Mouse (Mus musculus) lung, embryonic 16.5 days (tissue): ENCODE results near the gene Galnt18. TPM values are rescaled to one million over a fixed set of nuclear protein-coding genes. Genes with fewer than 3 reads are reported as not detected.
A peak's percentile ranks its signal among the peaks of the same experiment; 100 is the strongest.

Source experiments
- ATAC-seq: fragments of 200-750 bp; cut with Nextera tagmentation; 2 replicates; pipeline ENCODE4 v1.8.0; 2017; ENCODE audit warnings: low read depth, mild to moderate bottlenecking, moderate library complexity
- H3K27ac ChIP-seq: fragments of 300-500 bp; sonication (generic); 2 replicates; pipeline ENCODE4 v1.5.1; 2014; ENCODE audit warnings: mild to moderate bottlenecking, control low read depth, low read length
- H3K27me3 ChIP-seq: fragments of 300-500 bp; sonication (generic); 2 replicates; pipeline ENCODE4 v1.6.1; 2014; ENCODE audit warnings: low read depth, low read length, mixed read lengths; ENCODE audit not compliant: control insufficient read depth, insufficient read depth
- H3K36me3 ChIP-seq: fragments of 300-500 bp; sonication (generic); 2 replicates; pipeline ENCODE4 v1.6.1; 2014; ENCODE audit warnings: low read length; ENCODE audit not compliant: control insufficient read depth, insufficient read depth
- H3K4me1 ChIP-seq: fragments of 300-500 bp; sonication (generic); replicated peaks from 2 replicates; pipeline ENCODE4 v1.6.1; 2014; ENCODE audit warnings: low read length, mixed read lengths; ENCODE audit not compliant: control insufficient read depth, insufficient read depth
- H3K4me2 ChIP-seq: fragments of 300-500 bp; sonication (generic); 2 replicates; pipeline ENCODE4 v1.6.1; 2014; ENCODE audit warnings: low read depth, low read length, control low read depth
- H3K4me3 ChIP-seq: fragments of 300-500 bp; sonication (generic); 2 replicates; pipeline ENCODE4 v1.5.1; 2014; ENCODE audit warnings: mild to moderate bottlenecking, low read length, control low read depth
- H3K9ac ChIP-seq: fragments of 300-500 bp; sonication (generic); 2 replicates; pipeline ENCODE4 v1.6.1; 2014; ENCODE audit warnings: low read length, control low read depth
- H3K9me3 ChIP-seq: fragments of 300-500 bp; sonication (generic); 2 replicates; pipeline ENCODE4 v1.6.1; 2016; ENCODE audit warnings: low read length; ENCODE audit not compliant: control insufficient read depth
- WGBS: fragments of 180-500 bp; shearing (Covaris S2); extraction: QIAGEN DNeasy Blood & Tissue Kit; methylation state at CpG from one replicate; pipeline ENCODE4 v1.1.7; 2014; 5-methylcytosine and 5-hydroxymethylcytosine counted together
- polyA plus RNA-seq: library from polyadenylated mRNA; unstranded; fragments of >200 nt; fragmentation: Nextera tagmentation; extraction: Ambion mirVana; gene quantifications from 2 replicates; pipeline ENCODE4 v1.2.1, GENCODE M21; 2015

Gene Galnt18
- polyA plus RNA-seq, 1 experiment from 2014 or later = 48.0 TPM

DNA sequence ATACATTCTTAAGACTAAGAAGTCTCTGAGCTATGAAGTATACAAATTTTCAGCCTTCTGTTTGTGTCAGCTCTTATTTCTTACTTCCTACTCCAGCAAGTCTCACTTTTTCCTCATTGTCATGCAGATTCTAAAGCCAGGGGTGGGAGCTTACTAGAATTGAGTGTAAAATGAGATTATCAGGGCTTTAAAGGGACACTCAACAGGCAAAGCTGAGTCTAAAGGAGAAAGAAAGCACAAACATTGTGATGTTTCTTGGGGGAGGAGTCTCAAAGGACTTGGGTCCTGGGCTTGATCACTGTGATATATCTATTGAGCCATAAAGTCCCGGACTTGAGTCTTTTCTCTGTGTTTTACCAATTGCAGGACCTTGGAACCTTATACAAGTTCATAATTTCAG is 234.2 kb downstream of the Galnt18 start:
- no peaks in the 10 kb centered on the region for H3K4me1 ChIP-seq
- no peak overlapping the region for H3K27ac ChIP-seq
- no peaks in the 10 kb centered on the region for H3K27me3 ChIP-seq
- no peaks in the 10 kb centered on the region for H3K9me3 ChIP-seq
- no peak overlapping the region for H3K4me3 ChIP-seq
- ATAC-seq = no peak
- 80% methylated on average over 1 of the region's 1 CpGs for WGBS
- no peak overlapping the region for H3K9ac ChIP-seq
- no peak overlapping the region for H3K4me2 ChIP-seq
- H3K36me3 ChIP-seq = peaks cover 2% of the 10 kb centered on the region; the same call in 1 of the 2 replicates

DNA sequence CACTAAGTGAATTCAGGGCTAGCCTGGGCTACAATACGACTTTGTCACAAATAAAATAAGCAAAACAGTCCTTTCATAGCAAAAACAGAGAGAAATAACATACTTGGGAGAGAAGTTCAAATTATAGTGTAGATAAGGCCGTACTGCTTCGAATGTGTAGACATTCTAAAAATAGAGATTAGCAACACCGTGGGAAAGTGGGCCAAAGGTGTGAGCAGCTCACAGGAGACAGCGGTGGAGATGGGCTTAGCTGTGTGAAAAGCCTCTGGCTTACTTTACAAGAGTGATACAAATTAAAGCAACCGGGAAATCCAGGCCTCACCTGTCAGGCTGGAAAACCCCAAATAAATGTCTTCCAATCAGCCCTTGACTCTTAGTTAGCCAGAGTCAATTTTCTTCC is 241.8 kb downstream of the Galnt18 start:
- no peak overlapping the region for H3K27ac ChIP-seq
- H3K4me3 ChIP-seq = no peak overlapping the region
- no peak overlapping the region for H3K9ac ChIP-seq
- no peaks in the 10 kb centered on the region for H3K9me3 ChIP-seq
- no peak overlapping the region for H3K4me2 ChIP-seq
- no peaks in the 10 kb centered on the region for H3K4me1 ChIP-seq
- H3K27me3 ChIP-seq = no peaks in the 10 kb centered on the region
- ATAC-seq = no peak
- H3K36me3 ChIP-seq = peaks cover 2% of the 10 kb centered on the region
- 64% methylated on average over 6 of the region's 6 CpGs for WGBS

DNA sequence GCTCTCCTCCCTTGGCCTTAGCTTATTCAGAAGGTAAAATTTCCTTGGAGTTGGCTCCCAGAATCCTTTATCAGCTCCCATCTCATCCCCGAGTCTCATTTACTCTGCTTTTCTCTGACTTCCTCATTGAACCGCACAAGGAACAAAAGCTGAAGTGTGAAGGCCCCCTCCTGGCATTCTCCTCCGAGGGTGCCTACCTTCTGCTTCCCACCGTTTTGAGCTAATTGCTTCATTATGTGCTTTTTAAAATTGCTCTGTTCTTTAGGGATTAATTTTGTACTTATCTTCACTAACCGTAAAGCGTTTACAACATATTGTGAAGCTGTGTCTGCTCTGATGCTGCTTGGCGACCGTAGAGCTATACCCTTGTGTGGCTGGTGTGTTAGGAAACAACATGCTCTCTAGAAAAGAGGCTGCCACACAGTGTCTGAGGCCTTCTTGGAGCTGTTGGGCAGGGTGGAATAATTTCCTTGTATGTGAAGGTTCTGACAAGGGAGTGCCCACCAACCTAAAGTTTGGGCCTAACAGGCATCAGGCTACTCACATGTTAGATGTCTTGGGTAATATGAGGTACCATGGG is 244.9 kb downstream of the Galnt18 start:
- H3K27me3 ChIP-seq = no peaks in the 10 kb centered on the region
- no peak overlapping the region for H3K4me2 ChIP-seq
- H3K9ac ChIP-seq = no peak overlapping the region
- no peaks in the 10 kb centered on the region for H3K4me1 ChIP-seq
- 66% methylated on average over 8 of the region's 8 CpGs for WGBS
- H3K27ac ChIP-seq = no peak overlapping the region
- H3K4me3 ChIP-seq = no peak overlapping the region
- no peaks in the 10 kb centered on the region for H3K9me3 ChIP-seq
- no peak for ATAC-seq
- peaks cover 5% of the 10 kb centered on the region for H3K36me3 ChIP-seq

DNA sequence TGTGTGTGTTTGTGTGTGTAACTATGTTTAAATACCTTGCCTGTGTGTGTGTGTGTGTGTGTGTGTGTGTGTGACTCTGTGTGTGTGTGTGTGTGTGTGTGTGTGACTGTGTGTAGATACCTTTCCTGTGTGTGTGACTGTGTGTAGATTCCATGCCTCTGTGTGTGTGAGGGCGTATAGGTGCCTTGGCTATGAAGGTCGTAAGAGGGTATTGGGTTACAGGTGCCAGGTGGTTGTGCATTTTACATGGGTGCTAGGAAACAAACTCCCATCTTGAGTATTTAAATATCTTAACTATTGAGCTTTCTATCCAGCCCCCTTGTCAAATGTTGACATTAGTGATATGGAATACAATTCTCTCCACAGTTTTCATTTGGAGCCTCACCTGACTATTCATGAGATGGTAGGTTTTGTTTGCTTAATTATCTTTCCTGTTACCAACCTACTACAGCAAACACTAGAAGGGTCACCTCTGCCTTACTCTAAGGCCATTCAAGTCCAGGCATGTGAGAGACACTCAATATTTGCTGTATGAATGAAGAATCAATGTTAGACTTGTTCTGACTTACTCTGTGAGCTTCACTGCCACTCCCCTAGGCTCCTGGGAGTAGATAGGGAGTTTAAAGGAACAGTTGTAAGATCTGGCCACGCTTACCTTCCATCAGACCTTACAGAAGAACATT is 250.7 kb downstream of the Galnt18 start:
- WGBS = 58% methylated on average over 3 of the region's 3 CpGs
- peaks cover 4% of the 10 kb centered on the region for H3K36me3 ChIP-seq
- ATAC-seq = no peak
- H3K4me3 ChIP-seq = no peak overlapping the region
- H3K4me2 ChIP-seq = no peak overlapping the region
- H3K27me3 ChIP-seq = no peaks in the 10 kb centered on the region
- no peak overlapping the region for H3K27ac ChIP-seq
- H3K4me1 ChIP-seq = no peaks in the 10 kb centered on the region
- H3K9me3 ChIP-seq = no peaks in the 10 kb centered on the region
- H3K9ac ChIP-seq = no peak overlapping the region

DNA sequence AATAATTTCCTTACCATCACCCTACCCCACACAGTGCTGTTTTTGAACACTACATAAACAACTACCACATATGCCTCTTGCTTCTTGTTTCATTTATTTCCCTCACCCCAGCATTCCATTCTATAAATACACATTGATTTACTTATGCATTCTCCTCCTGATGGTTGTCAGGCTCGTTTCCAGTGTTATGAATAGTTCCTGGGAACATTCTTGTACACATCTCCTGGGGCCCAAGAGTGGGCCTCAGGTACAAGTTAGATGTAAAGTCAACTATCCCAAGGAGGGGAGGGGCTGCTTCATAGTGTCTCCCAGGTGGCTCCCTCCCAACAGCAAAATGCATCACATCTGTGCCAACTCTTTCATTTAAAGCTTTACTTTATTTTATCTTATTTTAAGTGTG is 251.3 kb downstream of the Galnt18 start:
- Histone ChIP-seq H3K4me1 (no peaks in the 10 kb centered on the region), H3K36me3 (peaks cover 4% of the 10 kb centered on the region), H3K27ac (no peak overlapping the region), H3K4me3 (no peak overlapping the region), H3K27me3 (no peaks in the 10 kb centered on the region), H3K9me3 (no peaks in the 10 kb centered on the region), H3K9ac (no peak overlapping the region), H3K4me2 (no peak overlapping the region)
- 0 out of 2 replicates have a peak, but pooled peaks have one; percentile 34 for ATAC-seq
- WGBS = 0% methylated on average over 1 of the region's 1 CpGs

DNA sequence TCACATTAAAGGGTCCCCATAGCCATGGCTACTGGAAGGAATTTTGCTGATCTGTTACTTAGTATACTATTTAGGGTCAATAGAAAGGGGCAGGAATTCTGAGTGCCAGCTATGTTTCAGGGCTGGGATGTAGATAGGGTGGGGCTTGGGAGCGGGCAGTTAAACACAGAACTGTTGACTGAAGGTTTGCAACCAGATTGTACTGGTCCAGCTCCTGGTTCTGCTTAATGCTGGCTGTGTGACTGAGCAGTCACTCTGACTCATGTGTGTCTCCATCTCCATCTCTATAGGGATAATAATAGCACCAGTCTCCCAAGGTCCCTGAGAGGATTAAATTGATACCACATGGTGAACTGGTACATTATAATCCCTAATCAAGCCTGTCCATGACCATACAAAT is 258.9 kb downstream of the Galnt18 start:
- Histone ChIP-seq H3K36me3 (no peaks in the 10 kb centered on the region), H3K27me3 (no peaks in the 10 kb centered on the region), H3K9ac (no peak overlapping the region), H3K4me1 (no peaks in the 10 kb centered on the region), H3K4me2 (no peak overlapping the region), H3K4me3 (no peak overlapping the region), H3K27ac (no peak overlapping the region), H3K9me3 (no peaks in the 10 kb centered on the region)
- ATAC-seq = no peak
- 76% methylated on average over 1 of the region's 1 CpGs for WGBS

DNA sequence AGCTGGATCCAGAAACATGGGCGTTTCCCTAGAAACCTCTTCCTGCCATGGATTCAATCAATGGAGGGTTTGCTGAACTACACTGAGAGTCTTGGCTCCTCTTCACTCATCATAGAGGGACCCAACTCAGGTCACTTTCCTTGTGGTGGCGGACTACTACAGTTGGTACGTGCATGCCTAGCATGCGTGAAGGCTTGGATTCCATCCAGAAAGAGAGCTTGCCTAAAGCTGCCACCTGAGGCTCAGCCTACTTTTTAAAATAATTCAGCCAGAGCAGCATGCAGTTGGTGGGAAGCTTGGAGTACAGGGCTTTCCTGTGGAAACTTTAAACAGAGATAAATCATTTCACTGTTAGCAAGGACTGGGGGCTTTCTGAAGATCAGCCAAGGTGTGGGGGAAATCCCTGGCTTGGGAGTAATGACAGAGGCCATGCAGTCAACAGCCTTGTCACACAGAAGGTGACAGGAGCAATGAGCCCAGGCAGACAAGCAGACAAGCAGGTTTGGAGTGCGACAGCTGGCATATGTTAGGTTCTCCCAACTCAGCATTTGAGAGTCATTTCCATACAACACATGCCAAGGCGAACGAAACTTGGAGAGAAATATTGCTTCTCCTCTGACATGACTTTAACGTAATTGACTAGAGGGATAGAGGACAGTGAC is 261.1 kb downstream of the Galnt18 start:
- H3K27ac ChIP-seq = no peak overlapping the region
- peak; percentile 81 for ATAC-seq

DNA sequence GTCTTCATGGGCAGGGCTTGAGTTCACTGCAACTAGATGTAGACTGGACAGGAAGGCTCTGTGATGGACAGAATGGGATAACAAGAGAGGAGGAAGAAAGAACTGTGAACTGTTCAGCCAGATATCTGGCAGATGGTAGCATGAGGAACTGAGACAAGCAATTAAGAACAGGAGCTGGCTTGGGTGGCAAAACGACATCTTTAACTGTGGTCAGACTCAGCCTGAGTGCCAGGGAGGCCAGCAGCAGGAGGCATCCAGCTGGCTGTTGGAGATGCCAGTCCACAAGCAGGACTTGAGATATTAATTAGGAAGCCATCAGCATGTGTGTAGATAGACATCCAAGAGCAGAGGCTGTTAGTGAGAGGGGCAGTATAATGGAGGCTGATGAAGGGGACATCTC is 262.9 kb downstream of the Galnt18 start:
- H3K4me1 ChIP-seq = no peaks in the 10 kb centered on the region
- H3K27me3 ChIP-seq = no peaks in the 10 kb centered on the region
- H3K36me3 ChIP-seq = no peaks in the 10 kb centered on the region; the same call in 1 of the 2 replicates
- H3K4me3 ChIP-seq = no peak overlapping the region
- H3K9me3 ChIP-seq = no peaks in the 10 kb centered on the region
- no peak overlapping the region for H3K9ac ChIP-seq
- H3K27ac ChIP-seq = no peak overlapping the region
- no peak for ATAC-seq
- 67% methylated on average over 1 of the region's 1 CpGs for WGBS
- no peak overlapping the region for H3K4me2 ChIP-seq

More for the DNA sequence above, 261.1 kb downstream of the Galnt18 start:
- Histone ChIP-seq H3K36me3 (no peaks in the 10 kb centered on the region), H3K4me2 (no peak overlapping the region), H3K9me3 (no peaks in the 10 kb centered on the region), H3K4me1 (no peaks in the 10 kb centered on the region), H3K27me3 (no peaks in the 10 kb centered on the region), H3K4me3 (no peak overlapping the region), H3K9ac (no peak overlapping the region)
- WGBS = 49% methylated on average over 8 of the region's 8 CpGs

DNA sequence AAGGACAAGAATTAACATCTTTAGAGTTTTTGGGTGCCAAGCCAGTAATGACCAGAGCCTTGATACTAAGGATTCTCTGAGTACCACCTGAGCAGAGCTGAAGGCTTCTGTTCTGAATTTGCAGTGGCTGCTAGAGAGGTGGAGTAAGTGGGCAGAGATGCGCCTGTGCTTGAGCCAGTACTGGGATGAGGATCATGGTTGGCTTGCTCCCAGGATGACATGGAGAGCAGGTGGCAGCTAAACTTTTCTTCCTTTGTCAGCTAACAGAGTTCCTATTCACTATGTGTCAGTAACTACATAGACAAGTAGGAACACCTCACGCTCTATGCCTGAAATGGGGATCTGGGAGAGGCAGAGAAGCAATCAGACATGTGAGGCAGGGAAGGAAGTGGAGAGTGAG is 264.3 kb downstream of the Galnt18 start:
- Histone ChIP-seq H3K27ac (no peak overlapping the region), H3K9me3 (no peaks in the 10 kb centered on the region), H3K4me1 (no peaks in the 10 kb centered on the region), H3K4me2 (no peak overlapping the region), H3K9ac (no peak overlapping the region), H3K4me3 (no peak overlapping the region), H3K27me3 (no peaks in the 10 kb centered on the region), H3K36me3 (no peaks in the 10 kb centered on the region; the same call in 1 of the 2 replicates)
- no peak for ATAC-seq
- WGBS = 93% methylated on average over 2 of the region's 2 CpGs
